Mouse (Mus musculus) liver, adult 2 months (tissue): ENCODE measurements around the gene Paqr7.

Source experiments
- CTCF ChIP-seq: fragments of 200-500 bp; IDR thresholded peaks from 2 replicates; pipeline ENCODE4 v1.5.1; 2011; ENCODE audit warnings: low read depth, low read length, control low read depth
- POLR2A ChIP-seq: fragments of 200-500 bp; IDR thresholded peaks from 2 replicates; pipeline ENCODE4 v1.6.1; 2011; ENCODE audit warnings: low read length, control low read depth; ENCODE audit not compliant: insufficient read depth; ENCODE audit errors: extremely low read depth

DNA sequence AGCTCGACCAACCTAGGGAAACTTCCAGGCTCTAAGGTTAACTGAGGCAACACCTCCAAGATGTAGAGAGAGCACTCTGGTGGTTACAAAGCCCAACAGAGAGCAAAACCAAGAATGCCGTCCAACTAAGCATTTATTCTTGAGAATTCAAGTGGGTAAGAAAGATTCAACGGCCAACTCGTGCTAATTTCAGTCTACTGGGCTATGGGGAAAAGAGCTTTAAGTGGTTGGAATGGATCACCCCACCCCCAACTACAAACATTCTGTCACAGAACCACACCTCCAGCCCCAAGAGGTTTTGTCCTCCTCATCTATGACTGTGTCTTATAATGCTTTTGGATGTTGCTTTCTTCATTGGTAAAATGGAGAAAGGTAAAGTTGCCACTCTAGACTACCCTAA is 36.4 kb downstream of the Paqr7 start:
- no peak for TF ChIP-seq POLR2A
- no peak for TF ChIP-seq CTCF
